Mouse (Mus musculus) MEL (cell line): ENCODE measurements around the gene 2310022A10Rik. TPM values are rescaled to one million over a fixed set of nuclear protein-coding genes. Genes with fewer than 3 reads are reported as not detected.

Experiments used
- DNase-seq: peaks from one replicate; pipeline ENCODE4 v3.0.0; 2011; ENCODE audit warnings: low read depth, low spot score
- H3K27ac ChIP-seq: 2 replicates; pipeline ENCODE4 v1.5.1; 2012; ENCODE audit warnings: low read depth, mild to moderate bottlenecking, control low read depth, low read length, moderate library complexity; ENCODE audit not compliant: control insufficient read depth
- H3K27me3 ChIP-seq, 2 experiments: fragments of 150-350 bp in 1 of 2; sonication (generic) in 1 of 2; 2 replicates each; pipeline ENCODE4 v1.6.1; 2012; ENCODE audit warnings: low read length in 2 of 2, mild to moderate bottlenecking in 2 of 2, improper control_type of control experiment in 1 of 2, moderate library complexity in 1 of 2; ENCODE audit not compliant: insufficient read depth in 2 of 2, control insufficient read depth in 1 of 2
- H3K36me3 ChIP-seq, 2 experiments: 2 replicates each; pipeline ENCODE4 v1.6.1; 2012 to 2014; ENCODE audit warnings: low read length in 2 of 2, improper control_type of control experiment in 1 of 2, inconsistent platforms in 1 of 2, mild to moderate bottlenecking in 1 of 2; ENCODE audit not compliant: insufficient read depth in 2 of 2, control insufficient read depth in 1 of 2
- H3K4me1 ChIP-seq, 2 experiments: fragments of 150-350 bp in 1 of 2; sonication (generic) in 1 of 2; 2 replicates each; pipeline ENCODE4 v1.6.1; 2012; ENCODE audit warnings: low read length in 2 of 2, improper control_type of control experiment in 1 of 2, mild to moderate bottlenecking in 1 of 2; ENCODE audit not compliant: insufficient read depth in 2 of 2, control insufficient read depth in 1 of 2
- H3K4me3 ChIP-seq, 2 experiments: fragments of 150-350 bp in 1 of 2; sonication (generic) in 1 of 2; 2 replicates each; pipeline ENCODE4 v1.5.1; 2012; ENCODE audit warnings: low read depth in 2 of 2, low read length in 2 of 2, mild to moderate bottlenecking in 2 of 2, moderate library complexity in 2 of 2, control low read depth in 1 of 2, improper control_type of control experiment in 1 of 2; ENCODE audit not compliant: control insufficient read depth in 1 of 2, insufficient read depth in 1 of 2
- H3K79me2 ChIP-seq: 2 replicates; pipeline ENCODE4 v1.6.1; 2012; ENCODE audit warnings: mild to moderate bottlenecking, low read length, moderate library complexity; ENCODE audit not compliant: control insufficient read depth, poor library complexity, insufficient read depth
- H3K9ac ChIP-seq: 2 replicates; pipeline ENCODE4 v1.6.1; 2012; ENCODE audit warnings: low read depth, mild to moderate bottlenecking, control low read depth, low read length, moderate library complexity; ENCODE audit not compliant: control insufficient read depth, poor library complexity, severe bottlenecking
- H3K9me3 ChIP-seq: fragments of 150-350 bp; sonication (generic); replicated peaks from 2 replicates; pipeline ENCODE4 v1.6.1; 2012; ENCODE audit warnings: mild to moderate bottlenecking, low read length, improper control_type of control experiment, moderate library complexity; ENCODE audit not compliant: insufficient read depth
- CHD2 ChIP-seq: IDR thresholded peaks from 2 replicates; pipeline ENCODE4 v1.6.1; 2011; ENCODE audit warnings: low read length, improper control_type of control experiment
- E2F4 ChIP-seq: IDR thresholded peaks from 2 replicates; pipeline ENCODE4 v1.6.1; 2011; ENCODE audit warnings: low read depth, low read length, improper control_type of control experiment, borderline replicate concordance
- GABPA ChIP-seq: IDR thresholded peaks from 2 replicates; pipeline ENCODE4 v1.6.1; 2012; ENCODE audit warnings: low read depth, mild to moderate bottlenecking, inconsistent platforms, low read length, improper control_type of control experiment, moderate library complexity
- GATA1 ChIP-seq: IDR thresholded peaks from 2 replicates; pipeline ENCODE4 v1.6.1; 2011; ENCODE audit warnings: low read depth, low read length, improper control_type of control experiment
- HCFC1 ChIP-seq: IDR thresholded peaks from 2 replicates; pipeline ENCODE4 v1.6.1; 2012; ENCODE audit warnings: low read depth, mild to moderate bottlenecking, inconsistent platforms, low read length, improper control_type of control experiment, moderate library complexity
- JUND ChIP-seq: IDR thresholded peaks from 2 replicates; pipeline ENCODE4 v1.6.1; 2011; ENCODE audit warnings: low read depth, mild to moderate bottlenecking, improper control_type of control experiment, low read length
- KAT2A ChIP-seq: conservative IDR thresholded peaks from 2 replicates; pipeline ENCODE4 v1.6.1; 2012; ENCODE audit warnings: low read depth, low read length, improper control_type of control experiment, inconsistent platforms
- MAFK ChIP-seq: IDR thresholded peaks from 2 replicates; pipeline ENCODE4 v1.6.1; 2011; ENCODE audit warnings: low read depth, mild to moderate bottlenecking, low read length, improper control_type of control experiment, borderline replicate concordance
- MAX ChIP-seq: IDR thresholded peaks from 2 replicates; pipeline ENCODE4 v1.6.1; 2011; ENCODE audit warnings: low read length, improper control_type of control experiment
- MAZ ChIP-seq: IDR thresholded peaks from 2 replicates; pipeline ENCODE4 v1.6.1; 2012; ENCODE audit warnings: low read depth, mild to moderate bottlenecking, inconsistent platforms, low read length, improper control_type of control experiment
- MEF2A ChIP-seq: IDR thresholded peaks from 2 replicates; pipeline ENCODE4 v1.6.1; 2014; ENCODE audit warnings: low read depth, mild to moderate bottlenecking, inconsistent platforms, low read length, improper control_type of control experiment; ENCODE audit not compliant: poor library complexity, insufficient replicate concordance, severe bottlenecking; ENCODE audit errors: extremely low read depth
- MYB ChIP-seq: IDR thresholded peaks from 2 replicates; pipeline ENCODE4 v1.6.1; 2011; ENCODE audit warnings: mild to moderate bottlenecking, low read depth, low read length, improper control_type of control experiment
- MYC ChIP-seq: IDR thresholded peaks from 2 replicates; pipeline ENCODE4 v1.6.1; 2011; ENCODE audit warnings: low read depth, mild to moderate bottlenecking, low read length, improper control_type of control experiment, moderate library complexity
- NELFE ChIP-seq: IDR thresholded peaks from 2 replicates; pipeline ENCODE4 v1.6.1; 2011; ENCODE audit warnings: low read depth, low read length, improper control_type of control experiment
- NRF1 ChIP-seq: IDR thresholded peaks from 2 replicates; pipeline ENCODE4 v1.6.1; 2014; ENCODE audit warnings: low read depth, mild to moderate bottlenecking, inconsistent platforms, low read length, improper control_type of control experiment, moderate library complexity; ENCODE audit not compliant: poor library complexity, insufficient read depth, severe bottlenecking
- POLR2A ChIP-seq, 2 experiments: IDR thresholded peaks; 2 replicates each; pipeline ENCODE4 v1.6.1; 2011 to 2012; ENCODE audit warnings: low read length in 2 of 2, mild to moderate bottlenecking in 2 of 2, control low read depth in 1 of 2, improper control_type of control experiment in 1 of 2, low read depth in 1 of 2, moderate library complexity in 1 of 2; ENCODE audit not compliant: control insufficient read depth in 1 of 2, insufficient read depth in 1 of 2, poor library complexity in 1 of 2
- POLR2AphosphoS2 ChIP-seq: IDR thresholded peaks from 2 replicates; pipeline ENCODE4 v1.6.1; 2011; ENCODE audit warnings: low read length, improper control_type of control experiment
- POLR2AphosphoS5 ChIP-seq: IDR thresholded peaks from 2 replicates; pipeline ENCODE4 v1.6.1; 2012; ENCODE audit warnings: low read depth, borderline replicate concordance, mild to moderate bottlenecking, inconsistent platforms, low read length, moderate library complexity, mixed read lengths
- SMC3 ChIP-seq: IDR thresholded peaks from 2 replicates; pipeline ENCODE4 v1.6.1; 2011; ENCODE audit warnings: low read depth, low read length, improper control_type of control experiment
- TBP ChIP-seq: IDR thresholded peaks from 2 replicates; pipeline ENCODE4 v1.8.0; 2011; ENCODE audit warnings: low read depth, low read length, improper control_type of control experiment
- UBTF ChIP-seq: IDR thresholded peaks from 2 replicates; pipeline ENCODE4 v1.6.1; 2012; ENCODE audit warnings: low read depth, mild to moderate bottlenecking, inconsistent platforms, low read length, improper control_type of control experiment, moderate library complexity, borderline replicate concordance; ENCODE audit not compliant: insufficient read depth
- USF1 ChIP-seq: IDR thresholded peaks from 2 replicates; pipeline ENCODE4 v1.6.1; 2014; ENCODE audit warnings: low read depth, mild to moderate bottlenecking, inconsistent platforms, low read length, improper control_type of control experiment, moderate library complexity
- ZC3H11A ChIP-seq: IDR thresholded peaks from 2 replicates; pipeline ENCODE4 v1.6.1; 2012; ENCODE audit warnings: low read depth, mild to moderate bottlenecking, inconsistent platforms, low read length, improper control_type of control experiment
- ZMIZ1 ChIP-seq: IDR thresholded peaks from 2 replicates; pipeline ENCODE4 v1.6.1; 2012; ENCODE audit warnings: low read depth, mild to moderate bottlenecking, inconsistent platforms, low read length, improper control_type of control experiment, moderate library complexity
- ZNF384 ChIP-seq: IDR thresholded peaks from 2 replicates; pipeline ENCODE4 v1.6.1; 2012; ENCODE audit warnings: low read depth, mild to moderate bottlenecking, inconsistent platforms, low read length, improper control_type of control experiment
- polyA plus RNA-seq, 2 experiments: library from polyadenylated mRNA; stranded (reverse) in 1 of 2; unstranded in 1 of 2; fragments of >175 nt in 1 of 2; fragments of >200 nt in 1 of 2; gene quantifications; 2 replicates each; pipeline versions ENCODE4 v1.2.1 to v1.2.4; 2012; ENCODE audit warnings: low replicate concordance in 2 of 2, low read depth in 1 of 2; ENCODE audit not compliant: insufficient read length in 2 of 2, insufficient read depth in 1 of 2, missing spikeins in 1 of 2
- total RNA-seq: library from RNA; depleted of rRNA; stranded (reverse); fragments of 300-350 nt; gene quantifications from 2 replicates; pipeline ENCODE4 v1.2.3, GENCODE M21; 2012

Gene 2310022A10Rik
- total and polyA plus RNA-seq, 3 experiments = 6.6 to 33.2 TPM; not detected in 1

- Histone ChIP-seq H3K27ac (no peak overlapping the region), H3K4me1 (no peaks in the 10 kb centered on the region), H3K79me2 (no peaks in the 10 kb centered on the region), H3K9ac (no peak overlapping the region), H3K27me3 (no peaks in the 10 kb centered on the region), H3K36me3 (peaks cover 0 to 8% of the 10 kb centered on the region in 2 experiments; a peak in 2 of 4 replicates), H3K9me3 (no peaks in the 10 kb centered on the region), H3K4me3 (no peak overlapping the region)
- no peak for DNase-seq
- TF ChIP-seq MAFK (no peak), CHD2 (no peak), ZMIZ1 (no peak), MAZ (no peak), POLR2AphosphoS5 (no peak), UBTF (no peak), NELFE (no peak), MYC (no peak), NRF1 (no peak)
Observed at GRCm38 (mm10) chr7:27621028-27621427, 68.0 kb downstream of the 2310022A10Rik start.

- Histone ChIP-seq H3K36me3 (peaks cover 0 to 13% of the 10 kb centered on the region in 2 experiments; a peak in 2 of 4 replicates), H3K27me3 (no peaks in the 10 kb centered on the region), H3K9ac (no peak overlapping the region), H3K4me3 (no peak overlapping the region), H3K79me2 (no peaks in the 10 kb centered on the region), H3K27ac (no peak overlapping the region), H3K4me1 (no peaks in the 10 kb centered on the region), H3K9me3 (no peaks in the 10 kb centered on the region)
- no peak for DNase-seq
- TF ChIP-seq MYB (no peak), NELFE (no peak), KAT2A (no peak)
Observed at GRCm38 (mm10) chr7:27622234-27622633, 69.2 kb downstream of the 2310022A10Rik start.

DNA sequence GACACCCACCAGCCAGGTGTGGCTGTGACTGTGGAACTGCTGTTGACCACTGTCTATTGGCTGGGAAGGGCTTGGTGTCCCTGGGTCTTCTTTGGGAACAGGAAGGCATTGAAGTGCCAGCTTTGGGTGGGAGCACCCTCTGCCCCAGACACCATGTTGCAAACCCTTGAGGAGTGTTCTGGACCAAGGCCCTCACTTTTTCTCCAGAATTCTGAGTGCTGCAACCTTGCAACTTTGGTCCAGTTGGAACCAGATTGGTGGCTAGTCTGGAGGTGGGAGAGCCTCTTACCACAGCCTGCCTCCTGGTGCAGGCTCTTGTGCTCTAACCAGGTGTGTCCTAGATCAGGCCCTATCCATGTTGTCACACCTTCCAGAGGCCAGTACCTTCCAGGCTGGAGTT lies 71.9 kb downstream of the 2310022A10Rik start:
- H3K4me3 ChIP-seq = no peak overlapping the region
- H3K4me1 ChIP-seq = no peaks in the 10 kb centered on the region
- H3K36me3 ChIP-seq = peaks cover 0 to 14% of the 10 kb centered on the region in 2 experiments; a peak in 2 of 4 replicates
- no peaks in the 10 kb centered on the region for H3K9me3 ChIP-seq
- no peak overlapping the region for H3K27ac ChIP-seq
- TF ChIP-seq GATA1 = no peak
- no peak for TF ChIP-seq E2F4
- no peak for TF ChIP-seq ZNF384
- TF ChIP-seq POLR2AphosphoS5 = no peak
- no peak for TF ChIP-seq KAT2A
- no peak for TF ChIP-seq MAFK
- TF ChIP-seq GABPA = no peak
- no peak for TF ChIP-seq NRF1
- TF ChIP-seq MAX = no peak
- no peak for TF ChIP-seq ZC3H11A
- no peak for TF ChIP-seq HCFC1
- TF ChIP-seq MYB = no peak
- no peak for TF ChIP-seq MYC
- no peak for TF ChIP-seq USF1
- TF ChIP-seq SMC3 = no peak
- TF ChIP-seq TBP = no peak
- TF ChIP-seq MEF2A = no peak
- TF ChIP-seq POLR2A (IDR thresholded peaks at IDR 0.05; ENCODE audit: control insufficient read depth in 1 of 2, insufficient read depth in 1 of 2, low read depth in 1 of 2, low read length in 2 of 2, poor library complexity in 1 of 2) = no peak
- no peak for TF ChIP-seq JUND
- TF ChIP-seq POLR2AphosphoS2 = no peak
- no peak for DNase-seq
- H3K27me3 ChIP-seq = no peaks in the 10 kb centered on the region
- H3K79me2 ChIP-seq = no peaks in the 10 kb centered on the region
- H3K9ac ChIP-seq = no peak overlapping the region
